Mouse (Mus musculus) CD4-positive helper T cell, adult 2 months (primary cell): Measurements from ENCODE around the gene Hectd1.

Experiments used
- DNase-seq: peaks from one replicate; pipeline ENCODE4 v3.0.0-alpha.2; 2012; ENCODE audit warnings: low read depth, missing footprints, low spot score

Gene Hectd1

DNA sequence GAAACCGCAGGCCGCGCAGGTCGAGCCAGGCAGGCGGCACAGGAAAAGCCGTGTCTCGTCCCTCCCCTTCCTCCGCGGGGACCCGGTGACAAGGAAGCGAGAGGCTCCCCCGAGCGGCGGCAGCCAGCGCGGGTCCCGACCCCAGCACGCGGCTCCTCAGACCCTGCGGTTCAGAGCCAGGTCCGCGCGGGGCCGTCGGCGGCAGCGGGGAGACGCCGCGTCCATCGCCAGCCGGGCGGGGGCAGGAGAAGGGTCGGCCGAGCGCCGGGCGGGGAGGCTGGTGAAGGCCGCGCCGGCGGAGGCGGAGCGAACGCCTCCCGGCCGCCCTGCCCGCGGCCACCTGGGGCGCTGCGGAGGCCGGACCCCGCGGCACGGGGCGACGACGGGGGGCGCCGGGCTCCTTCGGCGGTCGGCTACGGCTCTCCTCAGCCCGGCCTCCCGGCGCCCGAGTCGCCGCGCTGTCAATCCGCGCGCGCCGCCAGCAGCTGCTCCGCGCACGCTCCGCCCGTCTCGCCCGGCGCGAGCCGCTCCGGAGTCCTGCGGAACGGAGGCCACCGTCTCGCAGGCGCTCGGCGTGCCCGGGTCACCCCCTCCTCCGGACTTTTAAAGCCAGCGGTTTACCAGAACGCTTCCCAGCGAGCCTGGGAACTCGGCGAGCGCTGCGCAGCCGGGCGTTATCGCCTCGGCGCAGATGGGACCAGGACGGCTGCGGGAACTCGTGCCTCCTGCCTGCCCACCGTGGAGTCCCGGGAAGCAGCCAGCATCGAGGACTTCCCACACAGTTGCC is at the start of gene Hectd1:
Hectd1 (minus strand) TSS at position 247 of the 787 bp plus-strand sequence.
- peak; percentile 90 for DNase-seq

DNA sequence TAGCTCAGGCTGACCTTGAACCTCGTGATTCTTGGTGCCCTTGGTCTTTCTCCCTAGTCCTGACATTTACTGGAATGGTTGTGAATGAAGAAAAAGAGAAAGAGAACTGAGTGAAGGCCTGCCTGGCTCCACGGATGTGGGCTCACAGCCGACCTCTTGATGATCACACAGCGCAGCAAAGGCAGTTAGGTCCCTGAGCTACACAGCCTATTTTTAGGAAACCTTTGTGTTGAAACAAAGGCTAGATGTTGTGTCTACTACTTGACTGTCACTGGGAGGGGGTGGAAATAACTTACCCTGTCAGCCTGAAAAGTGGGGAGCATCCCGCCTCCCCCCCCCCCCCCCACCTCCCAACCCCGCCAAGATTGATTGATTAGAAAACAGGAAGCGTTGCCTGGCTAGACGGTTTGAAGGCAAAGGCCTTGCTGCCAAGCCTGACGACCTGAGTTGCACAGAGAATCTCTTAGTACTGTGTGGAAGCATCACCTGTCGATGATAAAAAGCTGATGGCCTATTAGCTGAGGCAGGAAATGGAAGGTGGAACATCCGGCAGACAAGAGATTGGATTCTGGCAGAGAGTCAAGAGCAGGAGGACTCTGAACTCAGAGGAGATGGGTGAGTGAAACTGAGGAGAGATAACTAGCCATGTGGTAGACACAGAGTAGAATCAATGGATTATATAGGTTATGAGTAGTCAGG is 42.3 kb upstream of the Hectd1 start:
- DNase-seq: peak; percentile 75

DNA sequence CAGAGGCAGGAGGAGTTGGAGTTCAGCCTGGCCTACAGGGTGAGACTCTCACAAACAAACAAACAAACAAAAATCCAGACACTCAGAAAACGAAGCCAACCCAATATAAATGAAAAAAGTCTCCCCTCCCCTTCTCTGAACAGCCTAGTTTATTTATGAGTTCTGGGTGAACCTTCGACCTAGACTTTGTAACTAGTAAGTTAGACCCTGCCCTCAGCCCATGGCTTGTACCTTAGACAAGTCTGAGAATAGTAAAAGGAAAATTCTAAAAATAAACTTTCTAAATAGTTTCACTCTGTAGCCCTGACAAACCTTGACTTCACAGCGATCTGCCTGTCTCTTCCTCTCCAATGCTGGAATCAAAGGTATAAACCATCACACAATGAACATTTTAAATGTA is 40.2 kb upstream of the Hectd1 start:
- DNase-seq: no peak

DNA sequence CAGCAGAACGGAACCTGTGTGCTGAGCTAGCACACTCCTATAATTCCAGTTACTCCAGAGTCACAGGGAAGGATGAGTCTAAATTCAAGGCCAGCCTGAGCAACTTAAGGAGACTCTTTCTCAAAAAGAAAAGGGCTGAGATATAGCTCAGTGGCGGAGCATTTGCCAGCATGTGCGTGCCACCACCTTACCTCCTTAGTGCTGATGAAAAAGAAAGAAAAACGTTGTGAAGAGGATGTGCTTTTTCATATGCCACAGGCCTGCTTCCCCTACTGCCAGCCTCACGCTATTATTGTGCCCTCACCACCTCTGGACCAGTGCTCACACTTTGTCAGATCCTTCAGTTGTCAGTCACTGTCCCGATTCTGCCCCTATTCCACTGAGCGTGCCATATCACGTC is 37.7 kb upstream of the Hectd1 start:
- DNase-seq: peak; percentile 57

DNA sequence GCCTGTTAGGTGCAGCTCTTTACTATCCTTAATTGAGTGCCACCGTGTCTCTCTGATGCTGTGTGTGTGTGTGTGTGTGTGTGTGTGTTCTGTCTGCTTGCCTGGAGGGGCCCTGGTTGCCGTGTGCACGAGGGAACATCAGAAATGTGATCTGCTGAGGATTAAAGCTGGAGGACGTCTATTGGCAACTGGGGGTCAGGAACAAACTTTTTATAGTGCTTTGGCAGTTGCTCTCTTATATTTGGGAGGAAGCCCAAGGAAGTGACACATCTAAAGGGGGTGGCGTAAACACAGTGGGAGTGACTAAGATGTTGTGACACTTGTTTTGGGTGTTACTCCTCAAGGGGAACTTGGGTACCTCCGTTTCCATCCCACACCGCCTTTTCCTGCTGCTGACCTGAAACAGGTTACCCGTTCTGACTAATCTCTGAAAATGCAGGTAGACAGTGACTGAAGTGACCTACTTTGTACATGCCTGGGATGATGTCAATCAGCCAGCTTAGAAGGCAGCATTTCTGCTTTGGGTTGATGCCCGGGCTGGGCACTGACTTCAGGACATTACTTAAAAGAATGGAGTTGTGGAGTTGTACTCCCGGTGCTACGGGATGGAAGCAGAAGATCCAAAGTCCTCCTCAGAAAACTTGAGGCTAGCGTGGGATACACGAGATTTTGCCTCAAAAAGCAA is 37.0 kb upstream of the Hectd1 start:
- peak; percentile 94 for DNase-seq

DNA sequence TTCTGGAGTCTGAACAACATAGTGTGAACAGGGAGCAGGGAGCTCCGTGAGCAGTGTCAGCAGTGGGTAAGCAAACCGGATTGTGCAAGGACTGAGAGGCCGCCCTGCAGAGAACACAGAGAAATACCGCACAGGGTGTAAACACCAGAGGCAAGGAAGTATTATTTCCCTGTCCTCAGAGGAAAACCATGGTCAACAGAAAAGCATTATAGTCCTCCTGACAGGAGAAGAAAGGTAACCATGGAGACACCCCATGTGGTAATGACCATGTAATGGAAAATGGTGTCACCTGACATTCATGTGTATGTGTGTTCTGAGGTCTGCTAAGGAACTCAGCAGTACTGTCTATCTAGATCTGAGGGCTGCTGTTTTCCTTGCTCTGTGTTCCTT is 36.4 kb upstream of the Hectd1 start:
- peak; percentile 95 for DNase-seq

DNA sequence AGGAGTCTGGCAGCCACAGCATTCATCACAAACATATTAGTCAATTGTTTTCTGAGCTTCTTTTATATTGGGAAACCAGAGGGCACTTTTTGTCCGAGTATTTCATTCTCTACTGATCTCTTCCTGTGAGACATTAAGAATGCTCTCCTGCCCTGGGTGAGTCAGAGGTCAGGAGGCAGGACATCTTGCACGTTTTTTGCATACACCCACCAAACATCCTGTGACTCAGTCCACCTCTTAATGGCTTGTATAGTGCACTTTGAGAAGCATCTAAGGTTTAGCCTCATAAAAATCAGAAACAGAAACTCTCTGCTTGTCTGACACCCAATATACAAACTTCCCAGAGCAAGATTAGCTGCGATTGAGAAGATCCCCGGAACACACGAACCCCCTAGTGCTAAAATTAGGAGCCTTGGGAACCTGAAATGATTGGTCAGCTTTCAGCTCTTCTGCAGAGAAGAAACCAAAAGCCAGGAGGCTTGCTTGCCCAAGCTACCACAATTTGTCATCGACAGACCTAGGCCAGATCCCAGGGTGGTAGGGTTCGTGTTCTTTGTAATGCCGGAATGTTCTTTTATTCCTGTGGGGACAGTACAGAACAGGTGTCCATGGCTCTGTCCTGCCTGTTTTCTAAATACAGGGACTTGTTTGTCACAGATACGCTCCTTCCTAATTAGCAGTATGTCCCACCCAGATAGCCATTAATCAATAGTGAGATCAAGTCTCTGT is 35.9 kb upstream of the Hectd1 start:
- DNase-seq: peak; percentile 73

DNA sequence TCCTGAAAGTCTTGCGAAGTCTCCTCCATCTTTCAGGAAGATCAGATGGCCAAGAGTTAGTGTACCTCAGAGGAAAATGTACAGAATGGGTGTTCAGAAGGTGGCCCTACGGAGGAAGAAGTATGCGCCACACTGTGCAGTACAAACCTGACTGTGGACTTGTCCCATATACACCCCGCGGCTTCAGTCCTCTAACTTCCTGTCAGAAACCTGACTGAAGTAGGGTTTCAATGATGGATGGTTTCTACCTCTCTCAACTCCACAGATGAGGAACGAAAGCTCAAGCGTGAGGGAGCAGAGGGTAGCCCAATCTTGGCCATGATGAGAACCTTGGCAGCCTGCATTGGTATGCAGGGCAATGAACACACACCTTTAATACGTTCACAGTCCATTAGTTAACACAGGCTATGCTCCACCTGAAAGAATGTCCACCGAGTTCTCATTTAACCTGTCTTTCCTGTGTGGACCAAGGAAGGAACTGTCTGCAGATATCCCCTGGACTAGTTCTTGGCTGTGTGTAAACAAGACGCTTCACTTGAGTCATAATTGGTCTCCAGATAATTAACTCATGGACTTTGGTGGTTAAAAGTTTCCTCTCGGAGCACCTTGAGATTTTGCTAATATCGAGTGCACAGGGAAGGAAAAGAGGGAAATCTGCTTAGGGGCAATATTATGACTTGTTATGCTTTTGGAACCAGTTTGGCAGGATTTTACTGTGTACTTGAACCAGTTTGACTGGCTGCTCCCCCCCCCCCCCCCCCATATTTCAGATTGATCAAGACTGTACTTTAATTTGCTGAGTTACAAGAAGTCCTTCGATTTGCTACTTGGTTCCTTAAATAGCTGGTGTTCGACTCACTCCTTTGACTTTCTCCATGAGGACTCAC is 34.0 kb upstream of the Hectd1 start:
- peak; percentile 39 for DNase-seq

DNA sequence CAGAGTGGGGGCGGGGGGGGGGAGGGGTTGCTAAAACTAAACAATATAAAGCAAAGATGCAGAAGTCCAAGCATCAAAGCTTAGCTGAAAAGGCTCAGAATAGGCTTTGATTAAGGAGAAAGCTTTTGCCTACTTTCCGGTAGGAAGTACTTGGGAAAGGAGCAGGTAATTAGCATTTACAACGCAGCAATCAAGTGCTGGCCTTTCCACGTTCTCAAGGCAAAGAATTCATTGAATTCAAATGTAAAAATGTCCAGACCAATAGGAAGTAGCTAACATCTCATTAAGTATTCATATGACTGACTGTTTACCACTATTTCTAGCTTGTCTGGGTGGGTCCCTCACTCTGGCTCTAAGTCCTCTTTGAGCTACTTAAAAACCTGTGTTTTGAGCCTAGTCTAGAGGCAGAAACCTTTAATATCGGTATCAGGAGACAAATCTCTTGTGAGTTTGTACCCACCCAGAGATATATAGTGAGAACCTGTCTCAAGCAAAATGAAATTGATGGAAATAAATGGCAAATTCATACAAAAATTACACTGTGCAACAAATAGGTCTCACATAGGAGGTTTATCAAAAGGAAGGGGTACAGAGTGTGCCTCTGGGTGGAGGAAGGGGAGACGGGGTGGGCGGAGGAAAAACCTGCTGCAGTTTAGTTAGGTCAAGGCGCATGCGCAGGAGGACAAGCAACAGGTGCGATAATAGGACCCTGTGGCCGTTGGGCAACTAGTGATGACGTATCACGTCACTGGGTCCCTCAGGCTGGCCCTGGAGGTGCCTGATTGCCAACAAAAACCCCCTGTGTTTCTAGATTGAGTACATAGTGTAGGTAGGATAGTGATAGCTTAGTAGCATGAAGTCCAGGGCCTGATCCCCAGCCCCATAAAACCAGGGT is 29.0 kb upstream of the Hectd1 start:
- no peak for DNase-seq

DNA sequence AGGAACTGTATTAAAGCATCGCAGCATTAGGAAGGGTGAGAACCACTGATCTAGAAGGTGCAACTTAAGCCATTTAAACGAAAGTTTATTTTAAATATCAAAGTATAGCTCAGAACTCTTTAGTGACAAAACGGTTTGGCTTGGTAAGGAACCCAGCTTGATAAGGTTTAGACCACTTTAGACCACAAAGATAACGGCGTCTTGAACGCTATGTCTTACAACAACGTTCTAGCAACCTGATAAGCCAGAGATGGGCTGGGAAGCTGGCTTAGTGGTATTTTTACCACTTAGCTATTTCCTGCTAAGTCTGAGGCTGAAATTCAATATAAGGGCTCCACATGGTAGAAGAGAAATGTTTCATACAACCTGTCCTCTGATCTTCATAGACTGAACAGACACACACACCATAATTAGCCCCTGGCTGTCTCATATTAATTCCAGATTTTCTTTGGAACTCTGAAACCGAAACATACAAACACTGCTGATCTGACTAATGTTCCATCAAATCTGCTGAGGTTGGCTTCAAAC is 27.5 kb upstream of the Hectd1 start:
- peak; percentile 40 for DNase-seq

DNA sequence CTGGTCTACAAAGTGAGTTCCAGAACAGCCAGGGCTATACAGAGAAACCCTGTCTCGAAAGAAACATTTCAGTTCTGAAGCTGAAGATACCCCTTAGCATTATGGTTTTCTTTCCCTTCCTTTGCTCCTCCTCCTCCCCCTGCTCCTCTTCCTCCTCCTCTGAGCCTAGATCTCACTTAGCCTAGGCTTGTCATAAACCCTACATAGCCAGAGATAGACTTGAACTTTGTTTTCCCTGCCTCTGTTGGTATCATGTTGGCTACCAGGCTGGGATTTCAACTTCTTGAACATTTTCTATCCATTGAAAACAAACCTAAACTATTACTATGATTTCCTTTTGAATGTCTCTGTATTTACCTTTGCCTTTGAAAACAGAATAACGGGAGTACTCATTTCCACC is 26.5 kb upstream of the Hectd1 start:
- no peak for DNase-seq

DNA sequence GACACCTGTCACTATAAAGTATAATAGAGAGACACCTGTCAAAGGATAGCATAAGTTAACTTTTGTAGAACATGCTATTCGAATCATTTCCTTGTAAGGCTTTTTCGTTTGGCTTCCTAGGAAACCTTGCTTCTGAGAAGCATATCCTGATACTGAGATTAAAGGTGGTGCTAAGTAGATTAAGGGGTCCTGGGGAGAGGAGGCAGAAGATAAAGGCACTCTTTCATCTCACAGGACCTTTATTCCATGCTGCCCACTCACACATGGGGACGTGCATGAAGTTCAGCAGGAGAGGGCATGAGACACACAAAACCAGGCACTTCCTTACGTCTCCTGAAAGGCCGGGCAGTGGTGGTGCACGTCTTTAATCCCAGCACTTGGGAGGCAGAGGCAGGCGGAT is 26.1 kb upstream of the Hectd1 start:
- no peak for DNase-seq

DNA sequence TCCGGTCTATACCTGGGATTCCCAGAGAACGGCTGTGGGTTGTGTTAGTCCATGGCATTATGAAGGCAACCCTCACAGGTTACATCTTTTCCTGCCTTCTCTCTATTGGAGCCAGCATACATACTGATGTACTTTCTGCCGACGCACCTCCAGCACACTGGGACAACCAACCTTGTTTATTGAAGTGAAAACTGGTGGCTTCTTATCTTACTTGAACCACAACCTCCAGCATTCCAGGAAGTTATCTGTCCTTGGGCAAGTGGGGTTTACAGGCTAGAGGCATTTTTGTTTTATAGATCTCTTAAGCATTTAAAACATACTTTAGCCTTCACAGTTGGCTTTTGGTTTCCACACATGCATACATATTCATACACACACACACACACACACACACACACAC is 22.3 kb upstream of the Hectd1 start:
- no peak for DNase-seq

DNA sequence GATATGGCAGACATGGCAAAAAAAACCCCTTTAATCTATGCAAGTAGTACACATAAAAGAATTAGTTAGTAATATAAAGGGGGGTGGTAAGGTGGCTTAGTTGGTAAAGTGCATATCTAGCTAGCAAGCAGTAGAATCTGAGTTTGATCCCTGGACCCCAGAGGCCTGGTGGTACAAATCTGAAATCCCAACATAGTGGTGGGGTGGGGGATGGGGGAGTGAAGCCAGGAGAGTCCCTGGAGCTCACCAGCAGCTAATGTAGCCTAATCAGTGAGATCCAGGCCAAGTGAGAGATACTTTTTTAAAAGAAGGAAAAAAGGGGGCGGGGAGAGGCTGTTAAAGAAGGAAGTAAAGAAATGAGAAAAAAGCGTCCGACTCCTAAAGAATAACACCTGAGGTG is 21.8 kb upstream of the Hectd1 start:
- no peak for DNase-seq

DNA sequence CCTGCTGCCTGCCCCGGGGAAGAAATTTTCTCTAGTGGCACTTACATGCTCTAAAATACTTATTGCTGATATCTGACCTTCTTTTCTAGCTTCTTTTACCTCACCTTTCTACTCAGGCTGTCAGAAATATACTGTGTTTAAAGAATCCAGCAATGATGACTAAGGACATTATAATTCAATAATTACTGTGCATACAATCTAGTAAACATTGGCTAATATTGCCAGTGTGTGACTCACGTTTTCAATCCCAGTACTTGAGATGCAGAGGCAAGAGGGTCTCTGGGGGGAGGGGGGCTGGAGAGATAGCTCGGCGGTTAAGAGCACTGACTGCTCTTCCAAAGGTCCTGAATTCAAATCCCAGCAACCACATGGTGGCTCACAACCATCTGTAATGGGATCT is 21.0 kb upstream of the Hectd1 start:
- no peak for DNase-seq

DNA sequence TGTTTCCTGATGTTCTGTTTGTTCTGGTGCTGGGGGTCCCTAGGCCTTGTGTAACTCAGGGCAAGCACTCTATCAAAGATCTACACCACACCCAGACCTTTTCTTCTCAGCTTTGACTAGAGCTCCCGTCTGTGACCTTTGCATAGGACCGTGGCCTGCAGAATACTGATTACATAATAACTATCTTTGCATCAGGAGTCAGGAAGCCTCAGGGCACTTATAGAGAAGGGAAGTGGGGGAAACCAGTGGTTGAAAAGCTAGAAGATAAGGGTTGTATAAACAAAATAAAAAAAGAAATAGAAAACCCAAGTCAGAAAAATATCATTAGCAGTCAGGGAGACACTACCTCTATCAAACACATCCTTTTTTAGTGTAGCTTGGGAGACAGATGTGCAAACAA is 20.6 kb upstream of the Hectd1 start:
- no peak for DNase-seq

DNA sequence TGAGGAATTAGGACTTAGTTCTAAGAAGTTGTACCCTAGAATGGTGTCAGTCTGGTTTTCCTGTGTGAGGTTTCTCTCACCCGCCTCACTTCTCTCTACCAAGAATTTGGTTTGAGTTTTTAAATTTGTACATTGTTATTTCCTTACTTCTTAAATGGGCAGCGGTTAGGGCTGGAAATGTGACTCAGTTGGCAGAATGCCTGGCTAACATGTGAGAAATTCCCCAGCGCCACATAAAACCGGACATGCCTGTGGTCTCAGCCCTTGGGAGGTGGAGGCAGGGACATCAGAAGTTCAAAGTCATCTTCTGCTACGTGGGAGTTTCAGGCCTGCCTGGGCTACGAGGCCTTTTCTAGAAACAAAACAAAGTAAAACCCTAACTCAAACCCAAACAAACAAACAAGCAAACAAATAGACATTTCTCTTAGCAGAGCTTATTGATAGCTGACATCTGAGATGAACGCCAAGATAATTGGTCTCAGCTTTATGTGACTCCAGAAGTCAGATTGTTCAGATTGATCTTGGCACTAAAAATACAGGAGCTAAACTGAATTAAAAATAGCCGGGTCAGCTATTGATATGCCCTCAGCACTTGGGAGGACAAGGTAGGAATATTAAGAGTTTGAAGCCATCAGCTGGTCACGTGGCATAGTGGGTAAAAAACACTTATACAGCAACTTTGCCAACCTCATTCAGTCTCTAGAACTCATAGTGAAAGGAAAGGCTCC is 18.8 kb upstream of the Hectd1 start:
- peak; percentile 62 for DNase-seq

DNA sequence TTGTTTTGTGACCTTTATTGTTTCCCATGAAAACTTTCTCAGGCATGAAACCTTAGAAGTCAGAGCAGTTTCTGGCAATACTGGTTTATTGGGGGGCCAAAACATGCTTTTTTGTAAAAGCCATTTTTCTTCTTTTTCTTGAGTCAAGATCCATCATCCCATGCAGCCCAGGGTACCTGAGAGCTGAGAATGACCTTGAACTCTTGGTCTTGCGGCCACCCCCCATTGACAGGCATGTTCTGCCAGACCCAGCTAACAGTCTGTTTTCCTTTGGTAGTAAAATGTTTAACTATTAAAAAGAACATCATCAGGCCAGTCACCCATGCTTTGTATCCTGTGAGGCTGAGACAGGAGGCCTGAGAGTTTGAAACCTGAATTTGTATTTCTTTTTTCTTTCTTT is 15.9 kb upstream of the Hectd1 start:
- no peak for DNase-seq

DNA sequence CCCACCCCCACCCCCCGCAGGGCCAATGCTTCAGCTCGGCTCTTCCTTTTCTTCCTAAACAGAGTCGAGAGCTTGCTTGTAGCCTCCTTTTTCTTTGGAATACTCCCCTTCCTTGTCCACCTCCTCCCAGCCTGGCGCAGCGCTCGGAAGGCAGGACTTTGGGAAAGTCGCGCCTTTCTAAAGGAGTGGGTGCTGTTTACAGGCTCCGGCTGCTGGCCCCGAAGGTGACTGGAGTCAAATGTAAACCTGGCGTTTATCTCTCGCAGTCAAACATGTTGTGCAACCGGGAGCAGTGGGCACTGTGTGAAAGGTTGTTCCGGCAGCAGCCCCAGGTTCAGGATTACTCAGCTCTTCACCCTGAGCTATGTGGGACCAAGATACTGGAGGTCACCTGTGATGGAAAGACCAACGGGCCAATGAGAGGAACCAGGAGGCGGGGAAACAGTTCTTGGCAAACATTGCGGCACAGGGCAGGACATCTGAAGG is 15.5 kb upstream of the Hectd1 start:
- DNase-seq: peak; percentile 88
